Mouse (Mus musculus) kidney, adult 9 months (tissue): Measurements from ENCODE around the gene Nceh1.
A peak's percentile ranks its signal among the peaks of the same experiment; 100 is the strongest.

Experiments used
- DNase-seq: peaks from one replicate; pipeline ENCODE4 v3.0.0; 2022

Gene Nceh1

GRCm38 (mm10) chr3:27288301-27288700 lies 105.5 kb downstream of the Nceh1 start:
- no peak for DNase-seq

DNA sequence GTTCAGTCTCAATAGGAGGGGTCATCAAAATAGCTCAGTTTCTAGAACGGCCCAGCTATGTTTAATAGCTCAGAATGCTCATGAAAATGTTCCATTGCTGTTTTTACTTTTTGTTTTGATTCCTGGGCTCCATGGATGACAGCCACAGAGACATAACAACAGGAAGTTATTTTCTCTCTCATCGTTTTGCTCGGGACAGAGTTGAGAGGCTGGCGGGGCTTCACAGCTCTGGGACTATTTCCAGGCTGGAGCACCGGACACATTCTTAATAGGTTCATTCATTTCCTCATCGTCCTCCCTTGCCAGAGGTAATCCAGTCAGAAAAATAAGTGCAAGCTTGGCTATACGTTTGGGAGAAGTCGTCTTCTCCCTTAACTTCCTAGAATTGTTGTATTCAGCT lies 106.1 kb downstream of the Nceh1 start:
- peak; percentile 76 for DNase-seq

DNA sequence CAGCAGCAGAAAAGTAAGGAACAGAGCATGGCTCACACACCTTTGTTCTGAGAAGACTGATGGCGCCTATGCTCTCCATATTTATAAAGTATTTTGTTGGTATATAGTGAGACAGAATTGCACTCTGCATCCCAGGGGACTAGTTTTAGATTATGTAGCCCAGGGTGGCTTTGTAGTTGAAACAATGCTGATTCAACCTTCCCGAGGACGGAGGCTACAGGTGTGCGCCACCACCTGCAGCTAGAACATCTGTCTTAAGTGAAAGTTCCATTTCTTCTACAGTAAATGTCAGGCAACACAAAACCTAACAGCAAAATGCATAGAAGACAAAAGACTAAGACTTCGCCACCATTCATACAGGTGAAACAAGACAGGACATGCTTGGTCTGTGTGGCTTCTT lies 107.5 kb downstream of the Nceh1 start:
- DNase-seq, result no peak

DNA sequence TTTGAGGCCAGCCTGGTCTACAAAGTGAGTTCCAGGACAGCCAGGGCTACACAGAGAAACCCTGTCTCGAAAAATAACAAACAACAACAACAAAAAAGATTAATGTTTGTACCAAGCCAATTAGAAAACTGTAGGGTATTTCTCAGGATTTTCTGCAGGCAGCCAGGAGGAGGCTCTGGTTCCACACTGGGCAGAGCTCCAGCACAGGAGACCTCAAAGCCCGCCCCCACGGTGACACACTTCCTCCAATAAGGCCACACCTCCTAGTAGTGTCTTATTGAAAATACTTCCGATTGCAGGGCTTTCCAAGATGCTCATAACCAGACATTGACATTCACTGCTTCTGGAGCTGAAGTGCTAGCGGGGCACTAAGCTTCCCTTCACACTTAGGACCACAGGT lies 108.2 kb downstream of the Nceh1 start:
- peak; percentile 44 for DNase-seq

GRCm38 (mm10) chr3:27291411-27291810 lies 108.6 kb downstream of the Nceh1 start:
- DNase-seq, result peak; percentile 28

DNA sequence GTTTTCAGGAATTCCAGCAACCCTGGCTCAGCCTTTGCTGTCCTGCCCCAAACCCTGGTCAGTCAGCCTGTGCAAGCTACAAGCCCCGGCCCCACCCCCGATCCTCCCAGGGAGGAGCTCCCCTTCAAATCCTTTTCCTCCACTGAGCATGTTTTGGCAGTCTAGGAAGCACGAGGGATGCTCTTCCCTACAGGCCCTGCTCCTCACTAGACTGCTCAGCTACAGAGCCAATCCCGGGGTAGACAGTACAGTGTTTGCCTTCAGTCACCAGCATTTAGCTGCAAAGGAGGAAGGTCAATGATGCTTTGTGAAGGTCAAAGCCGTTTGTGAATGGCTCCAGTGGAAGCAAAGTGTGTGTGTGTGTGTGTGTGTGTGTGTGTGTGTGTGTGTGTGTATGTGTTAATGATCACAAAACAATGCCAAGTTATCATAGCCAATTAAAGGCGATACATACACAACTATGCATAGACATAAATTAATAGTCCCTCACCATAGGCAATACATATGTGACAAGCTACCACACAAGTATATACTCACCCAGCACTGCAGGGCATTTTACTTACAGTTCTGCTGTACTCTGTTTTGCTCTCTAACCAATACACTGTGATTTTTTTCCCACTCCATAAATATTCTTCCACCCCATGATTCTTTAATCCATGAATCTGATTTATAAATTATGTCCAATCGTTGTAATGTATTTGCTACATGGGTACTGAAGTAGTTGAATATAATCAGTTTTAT lies 111.0 kb downstream of the Nceh1 start:
- DNase-seq, result no peak

DNA sequence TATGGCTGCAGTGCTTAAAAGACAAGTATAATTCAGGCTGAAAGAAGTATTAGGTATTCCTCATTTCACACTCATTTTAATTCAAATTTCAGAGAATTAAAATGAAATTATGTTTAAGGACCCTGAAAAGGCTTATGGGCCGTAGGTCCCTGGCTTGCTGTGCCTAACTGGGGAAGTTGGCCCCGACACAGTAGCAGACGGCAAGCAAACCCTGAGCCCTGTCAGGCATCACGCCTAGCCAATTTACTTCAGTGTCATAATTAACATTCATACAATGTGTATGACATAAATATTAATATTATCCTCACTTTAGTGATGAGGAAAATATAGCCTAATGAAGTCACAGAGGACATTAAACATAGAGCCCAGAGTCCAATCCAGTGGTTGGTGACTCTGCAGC lies 117.7 kb downstream of the Nceh1 start:
- no peak for DNase-seq

DNA sequence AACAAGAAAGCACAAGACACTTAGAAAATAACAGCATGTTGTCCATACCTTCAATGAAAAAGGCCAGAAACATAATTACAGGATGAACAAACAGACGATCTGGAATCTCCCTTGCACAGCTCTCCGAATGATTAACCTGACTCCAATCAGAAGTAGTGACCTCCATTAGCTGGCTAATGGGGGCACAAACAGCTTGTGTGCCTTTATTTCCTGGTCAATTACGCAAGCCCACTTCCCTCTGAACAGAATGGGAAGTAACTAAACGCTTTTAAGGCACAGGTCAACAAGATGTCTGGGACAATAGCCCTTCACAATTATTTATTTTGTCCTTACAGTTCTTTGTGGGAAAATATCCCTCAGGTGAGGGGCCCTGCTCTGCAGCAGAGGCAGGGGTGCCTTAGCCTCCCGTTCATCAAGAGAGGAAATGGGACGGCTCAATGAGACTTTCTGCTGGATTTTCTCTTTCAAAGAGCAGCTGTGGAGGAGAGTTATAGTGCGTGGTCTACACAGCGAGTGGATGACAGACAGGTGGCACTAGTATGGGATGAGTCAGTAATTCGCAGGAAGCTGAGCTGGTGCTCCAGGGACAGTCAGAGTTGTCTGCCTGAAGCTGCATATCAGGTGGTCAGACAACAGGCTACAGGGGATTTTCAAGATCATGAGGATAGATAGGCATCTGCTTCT lies 119.7 kb downstream of the Nceh1 start:
- DNase-seq, result no peak

DNA sequence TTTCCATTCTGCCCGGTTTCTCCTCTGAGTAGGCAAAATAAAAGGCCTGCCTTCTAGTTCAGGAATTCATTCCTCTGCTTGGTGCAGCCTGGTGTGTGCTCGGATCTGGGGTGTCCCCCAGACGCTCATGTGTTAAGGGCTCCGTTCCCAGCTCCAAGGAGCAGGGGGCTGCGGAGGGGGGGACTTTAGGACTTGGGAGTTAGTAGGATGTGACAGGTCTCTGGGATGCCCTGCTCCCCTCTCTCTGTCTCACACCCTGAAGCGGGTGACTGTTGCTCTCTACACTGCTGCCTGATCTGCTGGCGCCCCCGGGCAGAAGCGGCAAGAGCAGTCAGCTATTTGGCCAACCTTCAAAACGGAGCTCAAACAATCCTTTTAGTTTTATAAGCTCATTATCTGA lies 124.0 kb downstream of the Nceh1 start:
- no peak for DNase-seq

GRCm38 (mm10) chr3:27310973-27311372 lies 128.2 kb downstream of the Nceh1 start:
- DNase-seq, result no peak

DNA sequence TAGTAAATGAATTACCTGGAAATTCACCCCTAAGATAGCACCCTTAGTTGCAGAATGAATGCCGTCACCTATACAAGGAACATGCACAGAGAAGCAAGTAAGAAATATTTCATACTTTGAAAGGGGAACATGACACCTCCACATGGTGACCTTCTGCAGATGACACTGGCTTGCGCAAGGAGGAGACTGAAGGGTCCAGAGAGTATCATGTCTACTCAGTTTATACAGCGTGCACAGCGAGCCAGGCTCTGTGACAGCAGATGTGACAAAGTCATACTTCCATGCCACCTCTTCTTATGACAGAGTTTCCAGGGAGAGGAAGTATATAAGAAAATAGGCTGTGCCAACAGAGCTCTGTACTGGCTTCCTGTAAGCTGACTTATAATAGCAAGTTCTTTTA lies 128.7 kb downstream of the Nceh1 start:
- no peak for DNase-seq

DNA sequence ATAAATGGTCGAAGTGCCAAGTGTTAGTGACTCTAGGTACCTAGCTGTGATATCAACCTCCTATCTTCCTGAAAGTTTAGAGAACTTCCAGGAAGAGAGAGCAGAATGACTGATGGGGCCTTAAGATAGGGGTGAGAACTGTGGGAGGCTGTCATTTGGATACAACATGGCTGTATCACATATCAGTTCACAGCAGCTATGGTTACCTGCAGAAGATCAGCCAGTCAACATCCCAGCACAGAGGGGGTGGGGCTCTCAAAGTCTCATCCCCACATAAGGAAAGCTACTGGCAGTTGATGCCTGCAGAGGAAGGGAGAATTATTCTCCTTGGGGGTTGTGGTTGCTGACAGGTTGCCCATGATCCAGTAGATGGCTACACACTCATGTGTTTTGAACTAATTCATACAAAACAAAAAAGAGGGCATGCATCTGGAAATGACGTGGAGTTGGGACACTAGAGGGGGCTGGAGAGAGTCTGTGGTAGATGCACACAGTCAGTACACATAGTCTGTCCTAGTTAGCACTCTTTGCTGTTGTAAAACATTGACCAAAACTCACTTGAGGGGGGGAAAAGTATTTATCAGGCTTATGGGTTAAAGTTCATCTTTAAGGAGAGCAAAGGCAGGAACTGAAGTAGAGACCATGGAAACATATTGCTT lies 131.9 kb downstream of the Nceh1 start:
- no peak for DNase-seq

- DNase-seq, result peak; percentile 80
These were observed 134.0 kb downstream of the Nceh1 start, which contains the start of gene Tnfsf10 for GRCm38 (mm10) chr3:27316559-27317287. Gene Tnfsf10 (plus strand): TSS chr3:27317028.

- DNase-seq, result peak; percentile 58
These were observed 134.7 kb downstream of the Nceh1 start for GRCm38 (mm10) chr3:27317288-27318024.

GRCm38 (mm10) chr3:27319650-27320049 lies 136.9 kb downstream of the Nceh1 start:
- DNase-seq, result peak; percentile 81

DNA sequence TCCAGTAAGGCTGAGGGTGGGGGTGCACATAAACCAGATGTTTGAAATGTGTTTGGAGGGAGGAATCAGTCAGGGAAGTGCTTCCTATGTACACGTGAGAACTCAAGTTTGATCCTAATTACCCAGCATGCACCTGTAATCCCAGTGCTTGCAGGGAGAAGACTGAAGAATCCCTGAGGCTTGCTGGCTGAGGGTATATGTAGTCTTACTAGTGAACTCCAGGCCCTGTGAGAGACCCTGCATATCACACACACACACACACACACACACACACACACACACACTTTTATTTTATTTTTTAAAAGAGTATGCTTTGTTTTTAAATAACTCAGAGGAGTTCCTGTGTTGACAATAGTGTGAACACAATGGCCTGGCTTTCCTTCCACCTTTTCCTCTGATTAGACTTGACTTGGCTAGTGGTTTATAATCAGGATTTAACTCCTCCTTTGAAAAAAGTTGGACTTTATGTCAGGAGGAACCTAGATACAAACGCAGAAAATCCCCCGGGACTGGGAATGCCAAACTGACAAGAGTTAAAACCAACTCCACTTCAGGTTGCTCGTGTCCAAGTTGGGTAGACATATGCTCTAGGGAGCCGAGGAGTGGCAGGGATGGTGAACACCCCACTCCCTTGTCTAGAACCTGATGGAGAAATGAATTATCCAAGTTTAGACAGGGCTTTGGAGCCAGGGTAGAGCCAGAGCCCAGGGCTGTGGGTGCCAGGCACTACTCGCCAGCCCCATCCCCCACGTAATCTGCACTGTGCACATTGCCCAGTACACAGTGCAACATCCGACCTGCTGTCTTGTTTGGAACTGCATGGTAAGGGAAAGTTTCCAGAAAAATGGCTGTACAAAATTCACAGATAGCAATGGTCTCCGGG lies 138.1 kb downstream of the Nceh1 start:
- peak; percentile 90 for DNase-seq

DNA sequence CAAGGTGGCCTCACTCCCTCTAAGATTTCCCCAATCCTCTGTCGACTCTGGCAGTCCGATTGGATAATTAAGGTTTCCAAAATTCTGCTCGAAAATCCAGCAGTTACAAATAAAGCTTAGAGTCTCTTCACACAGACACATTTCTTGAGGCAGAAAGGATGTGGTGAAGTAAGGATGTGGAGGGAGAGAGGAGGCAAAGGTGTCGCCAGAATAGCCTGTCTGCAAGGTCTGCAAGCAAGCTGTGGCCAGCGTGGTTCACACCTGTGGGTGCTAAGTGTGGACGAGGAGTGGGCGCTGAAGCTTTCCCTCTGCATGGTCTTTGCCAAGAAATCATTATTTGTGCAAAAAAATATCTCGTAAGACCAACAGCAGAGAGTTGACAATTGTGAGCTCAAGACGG lies 139.8 kb downstream of the Nceh1 start:
- DNase-seq, result no peak

GRCm38 (mm10) chr3:27323551-27323950 lies 140.8 kb downstream of the Nceh1 start:
- DNase-seq, result peak; percentile 76

DNA sequence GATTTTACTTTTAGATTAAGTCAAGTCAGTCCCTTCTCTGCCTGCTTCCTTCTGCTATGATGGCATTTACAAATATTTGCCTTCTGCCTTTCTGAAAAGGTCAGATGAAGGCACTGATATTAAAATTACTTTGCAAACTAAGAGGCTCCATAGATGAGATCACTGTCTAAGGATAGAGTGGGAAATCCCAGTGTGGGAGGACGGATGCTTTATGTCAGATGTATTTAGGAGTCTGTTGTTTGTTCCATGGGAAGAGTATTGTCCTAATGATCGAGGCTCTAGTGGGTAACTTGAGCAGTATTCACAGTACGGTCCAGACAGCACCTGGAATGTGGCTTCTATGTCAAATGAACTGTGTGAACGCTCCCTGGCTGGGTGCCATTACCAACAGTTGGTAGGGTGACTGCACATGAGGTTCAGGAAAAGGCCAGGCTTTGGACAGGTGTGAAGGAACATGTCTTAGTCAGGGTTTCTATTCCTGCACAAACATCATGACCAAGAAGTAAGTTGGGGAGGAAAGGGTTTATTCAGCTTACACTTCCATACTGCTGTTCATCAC lies 143.9 kb downstream of the Nceh1 start:
- DNase-seq, result peak; percentile 79

GRCm38 (mm10) chr3:27330706-27331105 lies 147.9 kb downstream of the Nceh1 start:
- DNase-seq, result no peak
